Mouse (Mus musculus) heart, adult 2 months (tissue): ENCODE results near the gene Ubl7.

Source experiments
- CTCF ChIP-seq: fragments of 200-600 bp; IDR thresholded peaks from 2 replicates; pipeline ENCODE4 v1.8.1; 2022; ENCODE audit warnings: antibody characterized with exemption, mild to moderate bottlenecking, moderate library complexity
- EP300 ChIP-seq: fragments of 200-500 bp; IDR thresholded peaks from 2 replicates; pipeline ENCODE4 v1.6.1; 2011; ENCODE audit warnings: low read depth, low read length, control low read depth; ENCODE audit not compliant: insufficient read depth
- POLR2A ChIP-seq: fragments of 200-500 bp; IDR thresholded peaks from 2 replicates; pipeline ENCODE4 v1.6.1; 2011; ENCODE audit warnings: mild to moderate bottlenecking, low read depth, low read length, control low read depth; ENCODE audit not compliant: insufficient read depth

GRCm38 (mm10) chr9:57956838-57957236, 46.1 kb downstream of the Ubl7 start:
- no peak for TF ChIP-seq CTCF
- TF ChIP-seq POLR2A = no peak
- TF ChIP-seq EP300 = no peak
